Mouse (Mus musculus): ENCODE measurements around the gene Degs2. TPM values are rescaled to one million over a fixed set of nuclear protein-coding genes. Genes with fewer than 3 reads are reported as not detected.
"Not testable (repeated sequence)": the region's sequence is repeated elsewhere in the genome, so short reads cannot be mapped to it uniquely, and the experiment has no call there.

The Degs2 gene
- 1 to 10 TPM; 3.9 to 5.8 (median 5.5) TPM for total RNA-seq (2022)

GRCm38 (mm10) chr12:108702185-108702584, at the start of gene Degs2:
Gene Degs2, minus strand, starts transcription at chr12:108702315.
- no peak for DNase-seq (ENCODE audit: low spot score in 2 of 2)

DNA sequence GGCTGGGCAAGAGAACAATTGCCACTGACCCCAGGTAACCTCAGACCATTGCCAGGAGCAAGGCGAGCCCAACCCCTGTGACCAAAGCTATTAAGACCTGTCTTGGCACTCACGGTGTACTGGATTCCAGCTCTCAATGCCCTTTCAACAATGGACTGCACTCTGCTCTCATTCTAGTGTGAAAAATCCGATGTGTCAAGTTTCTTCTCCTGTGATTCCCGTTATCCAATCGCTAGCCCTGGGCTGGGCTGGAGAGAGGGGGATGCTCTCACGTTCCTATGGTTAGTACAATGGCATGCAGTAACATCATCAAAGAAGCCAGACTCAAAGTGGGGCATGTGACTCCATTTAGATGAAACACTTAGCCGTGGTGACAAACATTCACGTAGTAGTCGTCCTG, 49.7 kb upstream of the Degs2 start:
- DNase-seq (ENCODE audit: low spot score in 2 of 2): no peak

GRCm38 (mm10) chr12:108750226-108750625, 48.1 kb upstream of the Degs2 start:
- DNase-seq (ENCODE audit: low spot score in 2 of 2): no peak

GRCm38 (mm10) chr12:108749454-108749853, 47.3 kb upstream of the Degs2 start:
- DNase-seq (ENCODE audit: low spot score in 2 of 2): no peak

DNA sequence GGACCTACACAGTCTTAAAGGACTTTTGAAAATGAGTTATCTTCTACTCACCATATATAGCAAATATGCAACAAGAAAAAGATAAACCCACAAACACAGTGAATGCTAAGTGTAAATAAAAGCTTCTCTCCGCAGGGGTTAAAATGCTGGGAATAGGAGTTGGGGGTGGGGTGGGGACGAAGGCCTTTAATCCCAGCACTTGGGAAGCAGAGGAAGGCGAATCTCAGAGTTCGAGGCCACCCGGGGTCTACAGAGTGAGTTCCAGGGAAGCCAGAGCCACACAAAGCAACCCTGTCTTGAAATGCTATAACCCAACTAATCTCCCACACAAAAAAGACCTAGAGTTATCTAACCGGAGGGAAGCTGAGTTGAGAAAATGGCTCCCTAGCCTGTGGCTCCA, 46.9 kb upstream of the Degs2 start:
- no peak for DNase-seq (ENCODE audit: low spot score in 2 of 2)

GRCm38 (mm10) chr12:108745990-108746389, 43.9 kb upstream of the Degs2 start:
- no peak for DNase-seq (ENCODE audit: low spot score in 2 of 2)

DNA sequence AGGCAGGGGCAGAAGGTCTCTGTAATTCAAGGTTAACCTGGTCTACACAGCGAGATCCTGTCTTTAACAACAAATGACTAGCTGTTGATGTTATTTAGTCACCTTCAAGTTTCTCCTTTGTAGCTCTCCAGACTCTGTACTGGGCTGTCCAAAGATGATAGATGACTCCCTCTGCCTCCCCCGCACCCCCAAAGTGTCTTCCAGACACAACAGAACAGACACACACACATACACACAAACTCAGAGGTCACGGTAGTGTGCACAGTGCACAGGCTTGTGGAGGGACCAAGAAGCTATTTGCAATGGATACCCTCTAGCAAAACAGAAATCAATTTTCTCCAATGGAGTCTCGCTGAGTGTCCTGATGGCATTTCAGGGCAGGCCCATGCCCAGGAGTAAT, 40.1 kb upstream of the Degs2 start:
- no peak for DNase-seq (ENCODE audit: low spot score in 2 of 2)

GRCm38 (mm10) chr12:108741472-108741871, 39.4 kb upstream of the Degs2 start:
- DNase-seq (ENCODE audit: low spot score in 2 of 2): no peak

DNA sequence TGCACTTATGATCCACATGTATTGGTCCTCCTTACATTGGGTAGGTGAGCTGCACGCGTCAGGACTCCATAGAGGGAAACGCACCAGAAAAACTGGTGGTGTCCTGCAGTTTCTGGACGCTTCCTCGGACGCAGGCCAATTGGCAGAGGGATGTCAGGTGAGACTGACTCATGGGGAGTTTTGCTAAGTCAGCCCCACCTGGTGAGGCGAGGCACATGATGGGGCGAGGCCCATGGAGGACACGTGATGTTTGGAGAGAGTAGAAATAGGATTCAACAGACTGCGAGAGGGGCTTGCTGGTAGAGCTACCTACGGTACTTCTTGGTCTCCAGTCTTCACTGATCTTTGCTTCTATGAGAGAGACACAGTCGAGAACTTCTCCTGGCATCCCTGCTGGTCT, 36.6 kb upstream of the Degs2 start:
- no peak for DNase-seq (ENCODE audit: low spot score in 2 of 2)

GRCm38 (mm10) chr12:108737838-108738237, 35.7 kb upstream of the Degs2 start:
- DNase-seq (ENCODE audit: low spot score in 2 of 2): no peak

DNA sequence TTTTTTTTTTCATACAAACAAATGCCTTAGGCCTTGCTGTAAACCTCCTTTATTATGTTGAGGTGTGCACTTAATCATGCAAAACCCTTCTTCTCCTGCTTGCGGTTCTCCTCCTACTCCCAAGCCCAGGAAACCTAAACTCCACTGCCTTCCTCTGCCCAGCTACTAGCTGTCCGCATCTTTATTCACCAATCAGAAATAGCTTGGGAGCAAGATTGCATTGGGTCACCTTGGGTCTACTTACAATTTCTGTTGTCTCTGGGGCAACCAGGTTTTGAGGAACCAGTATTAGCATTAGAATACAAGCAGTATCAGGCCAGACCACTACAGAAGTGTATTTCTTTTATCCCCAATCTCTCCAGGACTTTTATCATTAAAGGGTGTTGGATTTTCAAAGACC, 32.3 kb upstream of the Degs2 start:
- DNase-seq (ENCODE audit: low spot score in 2 of 2): no peak

DNA sequence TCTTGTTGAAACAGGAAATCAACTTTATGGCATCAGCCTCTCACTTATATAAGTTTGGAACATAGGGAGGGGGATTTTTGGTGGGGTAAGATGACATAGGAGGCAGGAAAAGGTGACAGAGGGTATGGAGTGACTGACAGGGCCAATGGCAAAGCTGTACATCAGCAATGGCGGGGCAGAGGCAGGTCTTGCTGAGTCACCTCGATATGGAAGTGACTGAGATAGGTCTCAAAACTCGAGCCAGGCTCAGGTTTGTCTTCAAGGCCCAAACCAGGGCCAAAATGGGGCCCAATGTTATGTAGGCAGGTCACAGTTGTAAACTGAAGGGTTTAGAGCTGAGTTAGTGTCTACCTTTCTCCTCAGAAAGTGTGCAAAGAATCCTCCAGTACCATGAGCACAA, 21.7 kb upstream of the Degs2 start:
- DNase-seq (ENCODE audit: low spot score in 2 of 2): no peak

GRCm38 (mm10) chr12:108722464-108722863, 20.3 kb upstream of the Degs2 start:
- no peak for DNase-seq (ENCODE audit: low spot score in 2 of 2)

DNA sequence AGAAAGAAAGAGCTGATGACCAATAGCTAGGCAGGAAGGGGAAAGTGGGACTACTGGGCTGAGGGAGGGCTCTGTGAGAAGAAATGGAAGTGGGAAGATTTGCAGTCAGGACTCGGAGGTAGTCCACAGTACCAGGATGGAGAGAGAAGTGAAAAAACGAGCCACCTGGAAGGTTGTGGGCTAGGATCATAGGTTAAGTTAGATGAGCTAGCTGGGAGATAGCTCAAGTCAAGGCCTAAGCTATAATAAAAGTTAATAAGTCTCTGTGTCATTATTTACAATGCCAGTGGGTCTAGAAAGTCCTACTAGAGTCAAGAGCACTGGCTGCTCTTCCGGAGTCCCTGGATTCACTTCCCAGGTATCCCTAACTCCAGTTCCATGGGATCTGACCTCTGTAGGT, 16.4 kb upstream of the Degs2 start:
- no peak for DNase-seq (ENCODE audit: low spot score in 2 of 2)

GRCm38 (mm10) chr12:108715854-108716253, 13.7 kb upstream of the Degs2 start:
- DNase-seq (ENCODE audit: low spot score in 2 of 2): no peak

DNA sequence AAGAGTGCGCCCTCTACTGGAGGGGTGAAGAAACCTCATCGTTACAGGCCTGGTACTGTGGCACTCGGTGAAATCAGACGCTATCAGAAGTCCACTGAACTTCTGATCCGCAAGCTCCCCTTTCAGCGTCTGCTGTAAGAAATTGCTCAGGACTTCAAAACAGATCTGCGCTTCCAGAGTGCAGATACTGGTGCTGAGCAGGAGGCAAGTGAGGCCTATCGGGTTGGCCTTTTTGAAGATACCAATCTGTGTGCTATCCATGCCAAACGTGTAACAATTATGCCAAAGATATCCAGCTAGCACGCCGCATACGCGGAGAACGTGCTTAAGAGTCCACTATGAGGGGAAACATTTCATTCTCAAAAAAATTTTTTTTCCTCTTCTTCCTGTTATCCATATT, 11.9 kb upstream of the Degs2 start:
- not testable (repeated sequence) for DNase-seq (ENCODE audit: low spot score in 2 of 2)

DNA sequence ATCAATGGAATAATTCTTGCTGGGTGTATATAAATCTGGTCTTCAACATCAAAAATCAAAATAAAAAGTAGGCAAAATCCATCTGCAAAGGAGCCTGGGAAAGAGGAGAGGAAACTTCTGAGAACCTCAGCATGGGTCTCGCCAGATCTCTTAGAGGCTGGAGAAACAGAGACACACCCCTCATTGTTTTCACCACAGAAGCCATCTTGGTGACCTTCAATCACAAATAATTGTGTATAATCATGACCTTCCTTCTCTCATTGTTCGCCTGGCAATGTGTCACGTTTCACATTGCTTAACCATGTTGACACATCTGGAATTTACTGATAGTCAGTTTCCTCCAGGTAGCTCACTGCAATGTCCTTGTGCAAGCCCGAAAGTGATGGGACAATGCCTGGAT, 10.4 kb upstream of the Degs2 start:
- no peak for DNase-seq (ENCODE audit: low spot score in 2 of 2)

DNA sequence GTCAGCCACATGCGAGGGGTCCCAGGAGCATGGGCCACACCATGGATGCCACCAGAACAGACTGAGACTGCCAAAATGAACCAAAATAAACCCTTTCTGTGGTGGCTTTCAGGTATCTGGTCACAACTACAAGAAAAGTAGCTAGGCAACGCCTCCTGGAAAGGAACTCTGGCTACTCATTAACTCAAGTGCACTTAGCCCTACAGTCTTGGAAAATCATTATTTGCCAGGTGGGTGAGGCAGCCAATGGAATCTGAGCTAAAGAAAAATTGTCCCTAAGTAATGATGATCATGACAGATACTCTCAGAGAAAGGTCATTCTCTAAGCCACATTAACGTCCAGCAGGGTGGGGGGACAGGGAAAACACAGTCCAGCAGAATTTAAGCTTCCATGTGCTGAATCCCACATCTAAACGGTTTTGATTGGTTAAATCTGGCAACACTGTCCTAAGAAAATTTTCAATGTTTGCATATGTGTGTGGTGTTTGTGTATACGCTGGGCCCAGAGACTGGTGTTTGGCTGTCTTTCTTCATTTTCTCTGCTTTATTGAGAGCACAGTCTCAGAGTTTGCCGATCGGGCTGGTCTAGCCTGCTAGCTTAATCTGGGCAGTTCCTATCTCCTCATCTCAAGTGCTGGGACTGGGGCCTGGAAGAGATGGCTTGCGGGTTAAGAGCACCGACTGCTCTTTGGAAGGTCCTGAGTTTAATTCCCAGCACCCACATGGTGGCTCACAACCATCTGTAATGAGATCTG, 8.9 kb upstream of the Degs2 start:
- no peak for DNase-seq (ENCODE audit: low spot score in 2 of 2)

GRCm38 (mm10) chr12:108709964-108710765, 8.1 kb upstream of the Degs2 start:
- DNase-seq (ENCODE audit: low spot score in 2 of 2): no peak

- DNase-seq (ENCODE audit: low spot score in 2 of 2): no peak
Observed at GRCm38 (mm10) chr12:108709386-108709785, 7.3 kb upstream of the Degs2 start.

GRCm38 (mm10) chr12:108706129-108706528, 4.0 kb upstream of the Degs2 start:
- no peak for DNase-seq (ENCODE audit: low spot score in 2 of 2)

DNA sequence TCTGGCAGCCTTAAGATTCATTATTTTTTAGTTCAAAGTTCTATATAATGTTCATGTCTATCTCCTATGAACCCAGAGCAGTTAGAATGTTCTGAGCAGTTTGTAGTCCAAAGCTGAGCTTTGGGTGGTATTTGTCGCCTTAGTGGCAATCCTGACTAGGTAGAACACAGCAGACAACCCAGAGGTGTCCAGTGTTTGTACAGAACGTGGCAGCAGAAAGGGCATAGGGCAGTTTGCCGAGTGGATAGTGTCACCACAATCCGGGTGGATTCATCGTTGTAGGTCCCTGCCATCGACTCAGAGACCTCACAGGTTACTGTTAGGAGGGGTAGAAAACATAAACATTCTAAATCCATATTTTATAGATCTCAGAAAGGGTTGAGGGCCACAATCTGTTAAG, 3.4 kb upstream of the Degs2 start:
- no peak for DNase-seq (ENCODE audit: low spot score in 2 of 2)

GRCm38 (mm10) chr12:108701221-108701620, 894 bp downstream of the Degs2 start:
- no peak for DNase-seq (ENCODE audit: low spot score in 2 of 2)
